Mouse (Mus musculus) thymus, postnatal 36 days (tissue): ENCODE measurements around the gene Ros1.

Experiments
- DNase-seq, 2 experiments: peaks; one replicate each; pipeline ENCODE4 v3.0.0; 2022; ENCODE audit warnings: mixed read lengths in 2 of 2

Ros1 gene

DNA sequence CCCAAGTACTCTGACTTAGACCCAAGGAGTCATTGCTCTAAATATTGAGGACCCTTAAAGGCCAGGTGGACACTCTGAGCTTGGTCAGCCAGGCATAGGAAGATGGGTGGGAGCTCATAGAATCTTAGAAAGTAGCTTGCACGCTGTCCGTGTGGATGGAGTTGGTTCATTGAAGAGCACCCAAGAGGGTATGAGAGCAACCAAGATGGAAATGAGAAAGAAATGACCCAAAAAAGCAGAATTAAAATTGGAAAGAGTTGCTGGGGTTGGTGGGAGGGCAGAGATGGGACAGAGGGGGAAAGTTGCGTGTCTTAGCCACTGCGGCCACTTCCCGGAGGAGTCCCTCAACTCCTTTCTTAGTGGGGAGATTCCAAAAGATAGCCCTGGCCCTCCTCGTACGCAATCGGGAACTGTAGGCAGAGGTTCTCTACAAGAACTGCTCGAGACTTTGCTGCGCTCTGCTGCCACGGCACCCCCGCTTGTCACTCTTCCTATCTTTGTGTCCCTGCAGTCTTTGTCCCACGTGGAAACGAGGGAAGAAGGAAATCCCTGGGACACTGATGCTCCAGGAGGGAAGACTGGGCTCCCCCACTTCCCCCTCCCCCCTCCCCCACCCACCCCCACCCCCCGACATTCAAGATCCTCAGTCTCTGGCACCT, 173.2 kb downstream of the Ros1 start:
- no peak for DNase-seq

GRCm38 (mm10) chr10:52021231-52021630, 173.8 kb downstream of the Ros1 start:
- no peak for DNase-seq

- DNase-seq, result no peak
Measured at GRCm38 (mm10) chr10:52018471-52018870, 176.6 kb downstream of the Ros1 start.
